Mouse (Mus musculus) limb, embryonic 11.5 days (tissue): ENCODE measurements around the gene Mcm3ap. TPM values are rescaled to one million over a fixed set of nuclear protein-coding genes. Genes with fewer than 3 reads are reported as not detected.

Experiments
- polyA plus RNA-seq: library from polyadenylated mRNA; unstranded; fragments of >200 nt; fragmentation: Nextera tagmentation; extraction: Ambion mirVana; gene quantifications from 2 replicates; pipeline ENCODE4 v1.2.1, GENCODE M21; 2014

Gene Mcm3ap
- polyA plus RNA-seq, 1 experiment from 2014 or later: 70.2 TPM

Other genes with a start within 250 kb of the Mcm3ap start
- 49.1 and 51.0 TPM in 2 replicates for gene Prmt2, start 231.1 kb upstream of the Mcm3ap start, polyA plus RNA-seq
- gene S100b, start 215.1 kb upstream of the Mcm3ap start, polyA plus RNA-seq: 0.13 and 0.23 TPM in 2 replicates
- gene Dip2a, start 123.6 kb upstream of the Mcm3ap start, polyA plus RNA-seq: 4.5 and 5.2 TPM in 2 replicates
- gene AC141477.1, start 28.5 kb upstream of the Mcm3ap start, polyA plus RNA-seq: not detected in 2 replicates
- gene Pcnt, start 26.1 kb upstream of the Mcm3ap start, polyA plus RNA-seq: 18.6 and 19.0 TPM in 2 replicates
- not detected in 2 replicates for gene 2610028H24Rik, start 19.8 kb upstream of the Mcm3ap start, polyA plus RNA-seq
- 6.4 and 7.0 TPM in 2 replicates for gene Ybey, start 187 bp downstream of the Mcm3ap start, polyA plus RNA-seq
- 32.8 and 38.4 TPM in 2 replicates for gene Lss, start 62.7 kb downstream of the Mcm3ap start, polyA plus RNA-seq
- gene Spatc1l, start 93.3 kb downstream of the Mcm3ap start, polyA plus RNA-seq: not detected in 2 replicates
- gene Ftcd, start 106.7 kb downstream of the Mcm3ap start, polyA plus RNA-seq: not detected in 2 replicates
- gene Col6a2, start 154.7 kb downstream of the Mcm3ap start, polyA plus RNA-seq: 10.1 and 10.3 TPM in 2 replicates